Mouse (Mus musculus) liver, adult 2 months (tissue): ENCODE results near the gene Col6a1. TPM values are rescaled to one million over a fixed set of nuclear protein-coding genes. Genes with fewer than 3 reads are reported as not detected.

Experiments
- DNase-seq: peaks from one replicate; pipeline ENCODE4 v3.0.0-alpha.2; 2011; ENCODE audit warnings: low read depth, low spot score; ENCODE audit errors: extremely low read depth
- H3K27ac ChIP-seq: fragments of 200-500 bp; replicated peaks from 2 replicates; pipeline ENCODE4 v1.5.1; 2012; ENCODE audit warnings: low read depth, mild to moderate bottlenecking, control low read depth, inconsistent platforms, low read length; ENCODE audit not compliant: insufficient read depth
- H3K27me3 ChIP-seq: fragments of 200-500 bp; 2 replicates; pipeline ENCODE4 v1.6.1; 2012; ENCODE audit warnings: mild to moderate bottlenecking, moderate library complexity, low read length, inconsistent platforms; ENCODE audit not compliant: control insufficient read depth, insufficient read depth
- H3K36me3 ChIP-seq: fragments of 200-500 bp; 2 replicates; pipeline ENCODE4 v1.6.1; 2012; ENCODE audit warnings: low read length, inconsistent platforms; ENCODE audit not compliant: control insufficient read depth, insufficient read depth
- H3K4me1 ChIP-seq: fragments of 200-500 bp; 2 replicates; pipeline ENCODE4 v1.6.1; 2011; ENCODE audit warnings: low read length; ENCODE audit not compliant: control insufficient read depth, insufficient read depth
- H3K4me3 ChIP-seq: fragments of 200-500 bp; 2 replicates; pipeline ENCODE4 v1.5.1; 2011; ENCODE audit warnings: low read depth, mild to moderate bottlenecking, control low read depth, low read length, moderate library complexity; ENCODE audit not compliant: insufficient read depth
- H3K79me2 ChIP-seq: fragments of 200-500 bp; 2 replicates; pipeline ENCODE4 v1.6.1; 2012; ENCODE audit warnings: inconsistent platforms, mild to moderate bottlenecking, low read length, moderate library complexity; ENCODE audit not compliant: control insufficient read depth, insufficient read depth
- H3K9ac ChIP-seq: fragments of 200-500 bp; 2 replicates; pipeline ENCODE4 v1.6.1; 2012; ENCODE audit warnings: low read depth, mild to moderate bottlenecking, control low read depth, inconsistent platforms, low read length
- CTCF ChIP-seq: fragments of 200-500 bp; IDR thresholded peaks from 2 replicates; pipeline ENCODE4 v1.5.1; 2011; ENCODE audit warnings: low read depth, low read length, control low read depth
- POLR2A ChIP-seq: fragments of 200-500 bp; IDR thresholded peaks from 2 replicates; pipeline ENCODE4 v1.6.1; 2011; ENCODE audit warnings: low read length, control low read depth; ENCODE audit not compliant: insufficient read depth; ENCODE audit errors: extremely low read depth
- WGBS: fragments of 180-500 bp; shearing (Covaris S2); methylation state at CpG from one replicate; pipeline ENCODE4 v1.1.7; 2018; 5-methylcytosine and 5-hydroxymethylcytosine counted together
- polyA plus RNA-seq: library from polyadenylated mRNA; depleted of rRNA; stranded (reverse); fragments of >200 nt; gene quantifications from 2 replicates; pipeline ENCODE4 v1.2.3, GENCODE M21; 2012
- total RNA-seq: library from RNA; depleted of rRNA; stranded (reverse); fragments of >200 nt; gene quantifications from 2 replicates; pipeline ENCODE4 v1.2.3, GENCODE M21; 2014

Col6a1 gene
- total and polyA plus RNA-seq, 2 experiments, result 4.2 to 6.2 TPM

DNA sequence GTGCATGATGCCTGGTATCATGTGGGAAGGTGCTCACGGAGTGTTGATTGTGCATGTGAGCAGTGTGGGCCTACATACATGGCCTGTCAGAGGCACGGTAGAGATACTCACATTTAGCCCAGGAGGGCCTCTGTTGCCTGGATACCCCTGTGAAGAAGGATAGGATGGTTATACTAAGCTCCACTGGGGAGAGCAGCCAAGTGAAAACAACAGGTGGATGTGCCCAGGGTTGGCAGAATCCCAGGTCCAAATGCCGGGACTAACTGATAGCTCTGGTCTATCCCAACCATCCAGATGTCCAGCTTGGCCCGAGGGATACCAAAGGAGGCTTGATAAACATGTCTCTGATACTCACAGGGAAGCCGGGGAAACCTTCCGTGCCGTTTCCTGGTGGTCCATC, 11.7 kb downstream of the Col6a1 start:
- Histone ChIP-seq H3K4me3 (no peak overlapping the region), H3K9ac (no peak overlapping the region), H3K27me3 (no peaks in the 10 kb centered on the region), H3K36me3 (no peaks in the 10 kb centered on the region), H3K4me1 (no peaks in the 10 kb centered on the region), H3K79me2 (no peaks in the 10 kb centered on the region), H3K27ac (no peak overlapping the region)
- TF ChIP-seq POLR2A (no peak), CTCF (no peak)
- 81% methylated on average over 7 of the region's 7 CpGs for WGBS
- no peak for DNase-seq

- no peaks in the 10 kb centered on the region for H3K79me2 ChIP-seq
- H3K4me1 ChIP-seq, result no peaks in the 10 kb centered on the region
- TF ChIP-seq CTCF (no peak), POLR2A (no peak)
- DNase-seq, result peak; percentile 8
- no peak overlapping the region for H3K27ac ChIP-seq
- WGBS, result 74% methylated on average over 3 of the region's 3 CpGs
- H3K27me3 ChIP-seq, result no peaks in the 10 kb centered on the region
- H3K9ac ChIP-seq, result no peak overlapping the region
- H3K36me3 ChIP-seq, result no peaks in the 10 kb centered on the region
- H3K4me3 ChIP-seq, result no peak overlapping the region
These were observed 13.5 kb downstream of the Col6a1 start for GRCm38 (mm10) chr10:76712500-76712899.

GRCm38 (mm10) chr10:76711331-76711730, 14.6 kb downstream of the Col6a1 start:
- no peak overlapping the region for H3K9ac ChIP-seq
- WGBS, result 96% methylated on average over 16 of the region's 16 CpGs
- TF ChIP-seq CTCF, result no peak
- TF ChIP-seq POLR2A, result no peak
- no peak for DNase-seq
- H3K36me3 ChIP-seq, result no peaks in the 10 kb centered on the region
- no peak overlapping the region for H3K27ac ChIP-seq
- no peaks in the 10 kb centered on the region for H3K27me3 ChIP-seq
- H3K79me2 ChIP-seq, result no peaks in the 10 kb centered on the region
- no peak overlapping the region for H3K4me3 ChIP-seq
- no peaks in the 10 kb centered on the region for H3K4me1 ChIP-seq

- WGBS, result 71% methylated on average over 3 of the region's 3 CpGs
- TF ChIP-seq CTCF (no peak), POLR2A (no peak)
- Histone ChIP-seq H3K27me3 (no peaks in the 10 kb centered on the region), H3K4me3 (no peak overlapping the region), H3K36me3 (no peaks in the 10 kb centered on the region), H3K27ac (no peak overlapping the region), H3K9ac (no peak overlapping the region), H3K4me1 (no peaks in the 10 kb centered on the region), H3K79me2 (no peaks in the 10 kb centered on the region)
- no peak for DNase-seq
These were observed 17.5 kb downstream of the Col6a1 start for GRCm38 (mm10) chr10:76708465-76708864.

- no peak for DNase-seq
- Histone ChIP-seq H3K27ac (no peak overlapping the region), H3K4me1 (no peaks in the 10 kb centered on the region), H3K36me3 (no peaks in the 10 kb centered on the region), H3K4me3 (no peak overlapping the region), H3K79me2 (no peaks in the 10 kb centered on the region), H3K27me3 (no peaks in the 10 kb centered on the region), H3K9ac (no peak overlapping the region)
- TF ChIP-seq POLR2A (no peak), CTCF (no peak)
- 100% methylated on average over 1 of the region's 1 CpGs for WGBS
These were observed 18.4 kb downstream of the Col6a1 start for GRCm38 (mm10) chr10:76707584-76707983.

DNA sequence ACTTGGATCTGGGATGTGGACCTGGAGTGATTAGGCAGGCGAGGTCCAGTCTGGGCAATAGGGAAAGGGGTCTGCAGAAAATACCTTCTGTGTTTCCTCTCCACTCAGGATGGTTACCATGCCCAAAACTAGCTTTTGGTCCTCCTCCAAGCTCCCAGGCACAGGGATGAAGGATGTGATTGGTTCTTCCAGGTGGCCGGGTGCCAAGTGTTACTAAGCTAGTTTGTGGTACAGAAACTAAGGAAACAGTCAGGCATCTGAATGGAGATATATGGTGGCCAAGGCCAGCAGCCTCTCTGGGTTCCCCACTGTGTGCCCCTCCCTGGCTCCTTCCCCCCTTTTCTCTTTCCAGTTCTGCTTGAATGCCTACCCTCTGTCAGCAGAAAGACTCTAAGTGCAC, 19.0 kb downstream of the Col6a1 start:
- TF ChIP-seq CTCF, result no peak
- TF ChIP-seq POLR2A, result no peak
- H3K27ac ChIP-seq, result no peak overlapping the region
- H3K4me1 ChIP-seq, result no peaks in the 10 kb centered on the region
- WGBS, result 85% methylated on average over 2 of the region's 2 CpGs
- no peak overlapping the region for H3K9ac ChIP-seq
- H3K4me3 ChIP-seq, result no peak overlapping the region
- no peaks in the 10 kb centered on the region for H3K79me2 ChIP-seq
- DNase-seq, result no peak
- H3K36me3 ChIP-seq, result no peaks in the 10 kb centered on the region
- no peaks in the 10 kb centered on the region for H3K27me3 ChIP-seq
